Mouse (Mus musculus) liver, adult 2 months (tissue): ENCODE measurements around the gene Thada. TPM values are rescaled to one million over a fixed set of nuclear protein-coding genes. Genes with fewer than 3 reads are reported as not detected.
A peak's percentile ranks its signal among the peaks of the same experiment; 100 is the strongest.

Experiments used
- DNase-seq: peaks from one replicate; pipeline ENCODE4 v3.0.0-alpha.2; 2011; ENCODE audit warnings: low read depth, low spot score; ENCODE audit errors: extremely low read depth
- H3K27ac ChIP-seq: fragments of 200-500 bp; replicated peaks from 2 replicates; pipeline ENCODE4 v1.5.1; 2012; ENCODE audit warnings: low read depth, mild to moderate bottlenecking, control low read depth, inconsistent platforms, low read length; ENCODE audit not compliant: insufficient read depth
- H3K27me3 ChIP-seq: fragments of 200-500 bp; 2 replicates; pipeline ENCODE4 v1.6.1; 2012; ENCODE audit warnings: mild to moderate bottlenecking, moderate library complexity, low read length, inconsistent platforms; ENCODE audit not compliant: control insufficient read depth, insufficient read depth
- H3K36me3 ChIP-seq: fragments of 200-500 bp; 2 replicates; pipeline ENCODE4 v1.6.1; 2012; ENCODE audit warnings: low read length, inconsistent platforms; ENCODE audit not compliant: control insufficient read depth, insufficient read depth
- H3K4me1 ChIP-seq: fragments of 200-500 bp; 2 replicates; pipeline ENCODE4 v1.6.1; 2011; ENCODE audit warnings: low read length; ENCODE audit not compliant: control insufficient read depth, insufficient read depth
- H3K4me3 ChIP-seq: fragments of 200-500 bp; 2 replicates; pipeline ENCODE4 v1.5.1; 2011; ENCODE audit warnings: low read depth, mild to moderate bottlenecking, control low read depth, low read length, moderate library complexity; ENCODE audit not compliant: insufficient read depth
- H3K79me2 ChIP-seq: fragments of 200-500 bp; 2 replicates; pipeline ENCODE4 v1.6.1; 2012; ENCODE audit warnings: inconsistent platforms, mild to moderate bottlenecking, low read length, moderate library complexity; ENCODE audit not compliant: control insufficient read depth, insufficient read depth
- H3K9ac ChIP-seq: fragments of 200-500 bp; 2 replicates; pipeline ENCODE4 v1.6.1; 2012; ENCODE audit warnings: low read depth, mild to moderate bottlenecking, control low read depth, inconsistent platforms, low read length
- CTCF ChIP-seq: fragments of 200-500 bp; IDR thresholded peaks from 2 replicates; pipeline ENCODE4 v1.5.1; 2011; ENCODE audit warnings: low read depth, low read length, control low read depth
- POLR2A ChIP-seq: fragments of 200-500 bp; IDR thresholded peaks from 2 replicates; pipeline ENCODE4 v1.6.1; 2011; ENCODE audit warnings: low read length, control low read depth; ENCODE audit not compliant: insufficient read depth; ENCODE audit errors: extremely low read depth
- WGBS: fragments of 180-500 bp; shearing (Covaris S2); methylation state at CpG from one replicate; pipeline ENCODE4 v1.1.7; 2018; 5-methylcytosine and 5-hydroxymethylcytosine counted together
- polyA plus RNA-seq: library from polyadenylated mRNA; depleted of rRNA; stranded (reverse); fragments of >200 nt; gene quantifications from 2 replicates; pipeline ENCODE4 v1.2.3, GENCODE M21; 2012
- total RNA-seq: library from RNA; depleted of rRNA; stranded (reverse); fragments of >200 nt; gene quantifications from 2 replicates; pipeline ENCODE4 v1.2.3, GENCODE M21; 2014

The Thada gene
- total and polyA plus RNA-seq, 2 experiments: 2.8 to 6.1 TPM

- Histone ChIP-seq H3K27ac (no peak overlapping the region), H3K79me2 (no peaks in the 10 kb centered on the region), H3K4me1 (no peaks in the 10 kb centered on the region), H3K27me3 (no peaks in the 10 kb centered on the region), H3K36me3 (no peaks in the 10 kb centered on the region), H3K4me3 (no peak overlapping the region), H3K9ac (no peak overlapping the region)
- TF ChIP-seq CTCF (no peak), POLR2A (no peak)
- DNase-seq: no peak
- WGBS: 91% methylated on average over 12 of the region's 12 CpGs
Measured at GRCm38 (mm10) chr17:84163066-84163785, 302.8 kb downstream of the Thada start.

- no peak for DNase-seq
- Histone ChIP-seq H3K27me3 (no peaks in the 10 kb centered on the region), H3K79me2 (no peaks in the 10 kb centered on the region), H3K4me1 (peaks cover 6% of the 10 kb centered on the region), H3K27ac (no peak overlapping the region), H3K4me3 (no peak overlapping the region), H3K9ac (no peak overlapping the region), H3K36me3 (no peaks in the 10 kb centered on the region)
- 96% methylated on average over 8 of the region's 8 CpGs for WGBS
- TF ChIP-seq CTCF (no peak), POLR2A (no peak)
Measured at GRCm38 (mm10) chr17:84162211-84162760, 303.7 kb downstream of the Thada start.

GRCm38 (mm10) chr17:84161231-84161854 is 304.7 kb downstream of the Thada start:
- Histone ChIP-seq H3K27ac (no peak overlapping the region), H3K4me3 (no peak overlapping the region), H3K9ac (no peak overlapping the region), H3K4me1 (peaks cover 10% of the 10 kb centered on the region), H3K27me3 (no peaks in the 10 kb centered on the region), H3K79me2 (no peaks in the 10 kb centered on the region), H3K36me3 (no peaks in the 10 kb centered on the region)
- DNase-seq: no peak
- 71% methylated on average over 6 of the region's 6 CpGs for WGBS
- no peak for TF ChIP-seq CTCF
- TF ChIP-seq POLR2A: no peak

GRCm38 (mm10) chr17:84158891-84159290 is 307.1 kb downstream of the Thada start:
- no peaks in the 10 kb centered on the region for H3K36me3 ChIP-seq
- H3K79me2 ChIP-seq: no peaks in the 10 kb centered on the region
- no peak overlapping the region for H3K27ac ChIP-seq
- no peak for DNase-seq
- H3K4me3 ChIP-seq: no peak overlapping the region
- no peak overlapping the region for H3K9ac ChIP-seq
- H3K4me1 ChIP-seq: peaks cover 20% of the 10 kb centered on the region
- WGBS: 87% methylated on average over 15 of the region's 15 CpGs
- no peaks in the 10 kb centered on the region for H3K27me3 ChIP-seq
- no peak for TF ChIP-seq POLR2A
- TF ChIP-seq CTCF: no peak

DNA sequence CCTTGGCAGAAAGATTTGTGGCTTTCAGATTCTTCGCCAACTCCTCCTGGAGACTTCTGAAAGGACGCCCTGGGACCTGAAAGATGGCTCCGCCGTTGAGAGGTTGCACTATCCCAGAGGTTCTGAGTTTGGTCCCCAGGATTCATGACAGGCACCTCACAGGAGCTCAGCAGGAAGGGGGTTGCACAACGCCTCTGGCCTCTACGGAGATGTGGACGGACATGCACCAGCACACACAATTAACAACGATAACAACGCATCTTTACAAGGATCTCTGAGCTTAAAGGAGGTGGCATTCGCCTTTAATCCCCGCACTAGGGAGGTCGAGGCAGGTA is 307.6 kb downstream of the Thada start:
- no peak for DNase-seq
- no peak overlapping the region for H3K27ac ChIP-seq
- H3K4me3 ChIP-seq: no peak overlapping the region
- WGBS: 81% methylated on average over 12 of the region's 12 CpGs
- H3K27me3 ChIP-seq: no peaks in the 10 kb centered on the region
- H3K9ac ChIP-seq: no peak overlapping the region
- no peaks in the 10 kb centered on the region for H3K79me2 ChIP-seq
- TF ChIP-seq CTCF (no peak), POLR2A (no peak)
- H3K4me1 ChIP-seq: peaks cover 20% of the 10 kb centered on the region
- no peaks in the 10 kb centered on the region for H3K36me3 ChIP-seq

DNA sequence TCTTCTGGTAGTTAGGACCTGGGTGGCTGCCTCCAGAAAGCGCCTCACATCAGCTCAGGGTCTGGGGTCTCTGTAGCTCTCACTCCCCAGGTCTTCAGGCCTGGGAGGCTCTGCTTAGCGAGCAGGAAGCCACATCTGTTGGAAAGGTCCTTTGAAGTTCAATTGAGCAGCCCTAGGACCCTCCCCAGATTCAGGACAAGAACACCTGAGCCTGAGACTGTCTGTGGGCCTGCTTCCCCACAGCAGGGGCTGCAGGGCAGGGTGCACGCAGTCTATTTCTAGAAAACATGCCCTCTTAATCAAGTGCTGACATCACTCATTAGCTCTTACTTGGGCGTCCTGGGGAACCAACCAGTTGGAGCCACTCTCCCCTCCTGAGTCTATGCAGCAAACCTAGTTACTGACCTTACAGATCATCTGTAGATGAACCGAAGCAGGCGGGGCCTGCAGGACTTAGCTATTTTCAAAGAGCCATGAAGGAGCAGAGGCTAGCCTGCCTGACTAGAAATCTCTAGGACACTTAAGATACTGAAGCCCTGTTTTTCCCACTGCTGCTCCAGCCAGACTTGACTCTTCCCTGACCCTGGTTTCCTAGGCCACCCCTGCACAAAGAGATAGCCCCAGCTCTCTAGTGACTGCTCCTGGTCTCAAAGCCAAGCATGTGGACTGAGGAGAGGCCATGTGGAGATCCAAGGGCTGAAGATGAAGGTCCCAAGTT is 308.1 kb downstream of the Thada start:
- Histone ChIP-seq H3K36me3 (no peaks in the 10 kb centered on the region), H3K27me3 (no peaks in the 10 kb centered on the region), H3K4me3 (no peak overlapping the region), H3K79me2 (no peaks in the 10 kb centered on the region), H3K4me1 (peaks cover 20% of the 10 kb centered on the region), H3K9ac (peak overlapping the region; percentile 23; the same call in 1 of the 2 replicates), H3K27ac (peak overlapping the region; percentile 85)
- 49% methylated on average over 6 of the region's 6 CpGs for WGBS
- DNase-seq: no peak
- no peak for TF ChIP-seq CTCF
- no peak for TF ChIP-seq POLR2A
